Mouse (Mus musculus): Measurements from ENCODE around the gene Kctd3. TPM values are rescaled to one million over a fixed set of nuclear protein-coding genes. Genes with fewer than 3 reads are reported as not detected.

The Kctd3 gene
- polyA plus RNA-seq, 2 experiments: 35.4 to 61.8 TPM

DNA sequence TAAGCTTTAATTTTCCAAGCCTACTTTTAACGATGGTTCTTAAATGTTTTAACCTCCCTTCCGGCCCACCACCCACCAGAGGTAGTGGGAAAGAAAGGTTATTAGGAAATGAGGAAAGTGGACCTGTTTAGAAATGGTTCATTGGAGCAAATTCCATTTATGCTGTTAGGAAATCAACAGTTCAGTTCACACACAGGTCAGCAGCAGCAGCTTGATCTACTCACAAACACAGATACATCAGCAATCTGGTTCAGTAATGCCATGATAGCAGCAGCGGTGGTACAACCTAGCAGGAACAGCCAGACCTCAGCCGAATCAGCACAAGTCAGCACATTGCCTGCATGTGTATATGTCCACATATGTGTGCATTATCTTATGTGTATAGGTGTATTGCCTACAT, 3.0 kb upstream of the Kctd3 start:
- Histone ChIP-seq H3K4me2 (replicated peaks; ENCODE audit: low read depth, low read length, severe bottlenecking) (no peak overlapping the region), H3K4me1 (ENCODE audit: control insufficient read depth, insufficient read depth, low read length) (peaks cover 36% of the 10 kb centered on the region), H3K9me3 (ENCODE audit: control insufficient read depth, low read length) (no peaks in the 10 kb centered on the region), H3K27ac (replicated peaks; ENCODE audit: low read depth, low read length) (no peak overlapping the region), H3K4me3 (replicated peaks; ENCODE audit: low read length) (no peak overlapping the region), H3K9ac (ENCODE audit: low read depth, low read length, severe bottlenecking) (no peak overlapping the region), H3K36me3 (ENCODE audit: control insufficient read depth, insufficient read depth, low read length) (no peaks in the 10 kb centered on the region), H3K27me3 (ENCODE audit: control insufficient read depth, insufficient read depth, low read length) (no peaks in the 10 kb centered on the region)
- DNase-seq (ENCODE audit: low spot score) (no peak), ATAC-seq (ENCODE audit: low FRiP score, low read depth) (no peak)
- no peak for TF ChIP-seq POLR2A (IDR thresholded peaks at IDR 0.05; ENCODE audit: borderline replicate concordance, extremely low read depth, insufficient read depth, insufficient read length)
- WGBS: 79% methylated on average over 4 of the region's 4 CpGs

DNA sequence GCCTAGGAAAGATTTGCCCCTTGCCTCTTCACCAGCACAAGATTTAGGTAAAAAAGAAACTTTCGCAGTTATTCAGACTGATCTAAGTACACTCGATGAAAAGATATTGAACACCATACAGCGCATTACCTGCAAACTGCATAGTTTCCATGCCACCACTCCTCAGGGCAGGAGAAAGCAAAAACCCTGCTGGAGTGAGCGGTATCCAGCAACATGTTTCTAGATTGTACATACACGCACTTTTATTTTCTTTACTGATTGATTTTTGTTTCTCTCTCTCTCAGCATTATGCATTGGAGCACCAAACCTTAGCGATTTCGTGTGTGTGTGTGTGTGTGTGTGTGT, 311 bp upstream of the Kctd3 start:
- 52% methylated on average over 7 of the region's 7 CpGs for WGBS
- no peak for TF ChIP-seq POLR2A (IDR thresholded peaks at IDR 0.05; ENCODE audit: borderline replicate concordance, extremely low read depth, insufficient read depth, insufficient read length)
- H3K36me3 ChIP-seq (ENCODE audit: control insufficient read depth, insufficient read depth, low read length): peaks cover 4% of the 10 kb centered on the region; the same call in 1 of the 2 replicates
- DNase-seq (ENCODE audit: low spot score) (no peak), ATAC-seq (ENCODE audit: low FRiP score, low read depth) (peak; percentile 63)
- no peaks in the 10 kb centered on the region for H3K27me3 ChIP-seq (ENCODE audit: control insufficient read depth, insufficient read depth, low read length)
- H3K27ac ChIP-seq (replicated peaks; ENCODE audit: low read depth, low read length): no peak overlapping the region
- H3K4me1 ChIP-seq (ENCODE audit: control insufficient read depth, insufficient read depth, low read length): peaks cover 17% of the 10 kb centered on the region
- H3K4me2 ChIP-seq (replicated peaks; ENCODE audit: low read depth, low read length, severe bottlenecking): peak overlapping the region; percentile 93
- H3K9me3 ChIP-seq (ENCODE audit: control insufficient read depth, low read length): no peaks in the 10 kb centered on the region
- peak overlapping the region; percentile 96 for H3K4me3 ChIP-seq (replicated peaks; ENCODE audit: low read length)
- peak overlapping the region; percentile 94; the same call in 1 of the 2 replicates for H3K9ac ChIP-seq (ENCODE audit: low read depth, low read length, severe bottlenecking)

DNA sequence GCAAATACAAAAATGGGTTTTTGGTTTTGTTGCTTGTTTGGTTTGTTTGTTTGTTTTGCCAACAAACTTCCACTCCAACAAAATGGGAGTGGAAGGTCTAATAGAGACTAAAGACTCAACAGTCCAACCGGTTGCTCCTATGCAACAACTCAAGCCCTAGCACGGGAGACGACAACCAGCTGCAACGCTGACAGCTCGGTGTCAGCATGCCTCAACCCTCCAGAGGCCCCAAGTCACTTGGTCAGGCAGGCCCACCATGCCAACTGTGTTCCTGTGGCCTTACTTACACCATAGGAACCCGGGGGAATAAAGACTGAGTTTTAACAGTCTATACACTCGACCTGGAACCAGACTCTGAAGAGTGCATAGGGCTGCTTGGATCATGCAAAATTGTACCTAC, 815 bp downstream of the Kctd3 start:
- peak overlapping the region; percentile 94 for H3K9ac ChIP-seq (ENCODE audit: low read depth, low read length, severe bottlenecking)
- no peak for TF ChIP-seq POLR2A (IDR thresholded peaks at IDR 0.05; ENCODE audit: borderline replicate concordance, extremely low read depth, insufficient read depth, insufficient read length)
- no peak for ATAC-seq (ENCODE audit: low FRiP score, low read depth)
- peaks cover 10% of the 10 kb centered on the region; the same call in 1 of the 2 replicates for H3K4me1 ChIP-seq (ENCODE audit: control insufficient read depth, insufficient read depth, low read length)
- peaks cover 4% of the 10 kb centered on the region; the same call in 1 of the 2 replicates for H3K36me3 ChIP-seq (ENCODE audit: control insufficient read depth, insufficient read depth, low read length)
- H3K4me3 ChIP-seq (replicated peaks; ENCODE audit: low read length): peak overlapping the region; percentile 96
- WGBS: 6% methylated on average over 7 of the region's 7 CpGs
- H3K27me3 ChIP-seq (ENCODE audit: control insufficient read depth, insufficient read depth, low read length): no peaks in the 10 kb centered on the region
- no peak overlapping the region for H3K27ac ChIP-seq (replicated peaks; ENCODE audit: low read depth, low read length)
- H3K9me3 ChIP-seq (ENCODE audit: control insufficient read depth, low read length): no peaks in the 10 kb centered on the region
- H3K4me2 ChIP-seq (replicated peaks; ENCODE audit: low read depth, low read length, severe bottlenecking): peak overlapping the region; percentile 93
- no peak for DNase-seq (ENCODE audit: low spot score)

DNA sequence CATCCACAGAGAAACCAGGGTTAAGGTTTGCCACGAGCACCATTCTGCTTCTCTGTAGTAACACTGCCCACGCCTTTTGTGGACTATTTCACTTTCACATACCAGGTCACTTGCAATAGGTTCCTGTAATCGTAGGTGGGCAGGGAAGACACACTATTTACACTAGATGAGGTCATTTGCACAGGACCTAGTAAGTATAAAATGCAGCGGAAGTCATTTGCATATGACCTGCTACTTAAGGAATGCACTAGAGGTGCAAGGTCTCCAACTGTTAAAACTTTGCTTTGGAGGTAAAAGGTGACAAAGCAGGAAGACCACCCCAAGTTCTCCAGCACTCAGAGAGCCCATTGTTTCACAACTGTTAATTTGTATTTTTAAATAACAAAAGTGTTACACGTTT, 1.4 kb downstream of the Kctd3 start:
- Histone ChIP-seq H3K9me3 (ENCODE audit: control insufficient read depth, low read length) (no peaks in the 10 kb centered on the region), H3K27ac (replicated peaks; ENCODE audit: low read depth, low read length) (no peak overlapping the region), H3K4me2 (replicated peaks; ENCODE audit: low read depth, low read length, severe bottlenecking) (peak overlapping the region; percentile 93), H3K36me3 (ENCODE audit: control insufficient read depth, insufficient read depth, low read length) (peaks cover 4% of the 10 kb centered on the region; the same call in 1 of the 2 replicates), H3K9ac (ENCODE audit: low read depth, low read length, severe bottlenecking) (no peak overlapping the region), H3K4me3 (replicated peaks; ENCODE audit: low read length) (peak overlapping the region; percentile 96), H3K4me1 (ENCODE audit: control insufficient read depth, insufficient read depth, low read length) (peaks cover 10% of the 10 kb centered on the region; the same call in 1 of the 2 replicates), H3K27me3 (ENCODE audit: control insufficient read depth, insufficient read depth, low read length) (no peaks in the 10 kb centered on the region)
- TF ChIP-seq POLR2A (IDR thresholded peaks at IDR 0.05; ENCODE audit: borderline replicate concordance, extremely low read depth, insufficient read depth, insufficient read length): no peak
- DNase-seq (ENCODE audit: low spot score): no peak
- ATAC-seq (ENCODE audit: low FRiP score, low read depth): no peak
- WGBS: 56% methylated on average over 5 of the region's 5 CpGs

DNA sequence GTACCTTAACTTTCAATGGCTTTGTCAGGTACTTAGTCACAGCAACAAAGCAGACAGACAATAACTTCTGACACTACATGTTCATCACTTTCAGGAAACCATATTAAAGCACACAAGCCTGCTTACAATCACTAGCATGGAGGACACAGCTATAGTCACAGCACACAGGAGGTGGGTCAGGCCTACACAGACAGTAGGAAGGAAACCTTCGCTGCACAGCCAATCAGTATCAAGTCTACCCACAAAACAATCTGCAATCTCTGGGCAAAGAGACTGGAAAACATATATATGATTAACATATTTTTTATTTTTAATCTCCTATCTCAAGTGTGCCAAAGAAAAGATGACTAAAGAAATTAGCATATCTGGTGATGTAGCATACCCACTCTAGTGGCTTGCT, 2.9 kb downstream of the Kctd3 start:
- ATAC-seq (ENCODE audit: low FRiP score, low read depth) (no peak), DNase-seq (ENCODE audit: low spot score) (no peak)
- 94% methylated on average over 1 of the region's 1 CpGs for WGBS
- Histone ChIP-seq H3K27ac (replicated peaks; ENCODE audit: low read depth, low read length) (no peak overlapping the region), H3K36me3 (ENCODE audit: control insufficient read depth, insufficient read depth, low read length) (peaks cover 12% of the 10 kb centered on the region; the same call in 1 of the 2 replicates), H3K4me1 (ENCODE audit: control insufficient read depth, insufficient read depth, low read length) (peaks cover 10% of the 10 kb centered on the region; the same call in 1 of the 2 replicates), H3K9me3 (ENCODE audit: control insufficient read depth, low read length) (no peaks in the 10 kb centered on the region), H3K4me3 (replicated peaks; ENCODE audit: low read length) (no peak overlapping the region), H3K27me3 (ENCODE audit: control insufficient read depth, insufficient read depth, low read length) (no peaks in the 10 kb centered on the region), H3K9ac (ENCODE audit: low read depth, low read length, severe bottlenecking) (no peak overlapping the region), H3K4me2 (replicated peaks; ENCODE audit: low read depth, low read length, severe bottlenecking) (no peak overlapping the region)
- no peak for TF ChIP-seq POLR2A (IDR thresholded peaks at IDR 0.05; ENCODE audit: borderline replicate concordance, extremely low read depth, insufficient read depth, insufficient read length)

DNA sequence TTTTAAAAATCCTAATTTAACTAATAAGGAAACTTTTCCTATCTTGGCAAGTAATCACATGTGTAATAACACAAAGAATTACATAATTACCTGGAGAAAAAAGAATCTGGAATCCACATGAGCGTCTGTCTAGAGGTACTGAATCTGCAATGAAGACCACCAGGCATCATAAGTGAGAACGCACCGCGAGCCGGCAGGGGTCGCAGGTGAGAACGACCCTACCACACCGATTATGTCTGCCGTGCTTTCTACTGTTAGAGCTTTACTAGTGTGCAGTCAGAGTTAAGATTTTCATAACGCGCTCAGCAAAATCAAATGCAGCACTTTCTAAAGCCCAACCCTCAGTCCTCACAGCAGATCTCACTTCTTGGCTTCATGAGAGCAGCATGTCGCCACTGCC, 5.8 kb downstream of the Kctd3 start:
- no peak for TF ChIP-seq POLR2A (IDR thresholded peaks at IDR 0.05; ENCODE audit: borderline replicate concordance, extremely low read depth, insufficient read depth, insufficient read length)
- DNase-seq (ENCODE audit: low spot score) (no peak), ATAC-seq (ENCODE audit: low FRiP score, low read depth) (no peak)
- no peaks in the 10 kb centered on the region for H3K9me3 ChIP-seq (ENCODE audit: control insufficient read depth, low read length)
- 85% methylated on average over 12 of the region's 12 CpGs for WGBS
- no peak overlapping the region for H3K4me3 ChIP-seq (replicated peaks; ENCODE audit: low read length)
- H3K4me2 ChIP-seq (replicated peaks; ENCODE audit: low read depth, low read length, severe bottlenecking): no peak overlapping the region
- H3K9ac ChIP-seq (ENCODE audit: low read depth, low read length, severe bottlenecking): no peak overlapping the region
- peaks cover 6% of the 10 kb centered on the region; the same call in 1 of the 2 replicates for H3K4me1 ChIP-seq (ENCODE audit: control insufficient read depth, insufficient read depth, low read length)
- peaks cover 34% of the 10 kb centered on the region for H3K36me3 ChIP-seq (ENCODE audit: control insufficient read depth, insufficient read depth, low read length)
- no peaks in the 10 kb centered on the region for H3K27me3 ChIP-seq (ENCODE audit: control insufficient read depth, insufficient read depth, low read length)
- no peak overlapping the region for H3K27ac ChIP-seq (replicated peaks; ENCODE audit: low read depth, low read length)
